Comparison of ENCODE assay signal across 9 mouse cellular contexts in the genomic region with DNA sequence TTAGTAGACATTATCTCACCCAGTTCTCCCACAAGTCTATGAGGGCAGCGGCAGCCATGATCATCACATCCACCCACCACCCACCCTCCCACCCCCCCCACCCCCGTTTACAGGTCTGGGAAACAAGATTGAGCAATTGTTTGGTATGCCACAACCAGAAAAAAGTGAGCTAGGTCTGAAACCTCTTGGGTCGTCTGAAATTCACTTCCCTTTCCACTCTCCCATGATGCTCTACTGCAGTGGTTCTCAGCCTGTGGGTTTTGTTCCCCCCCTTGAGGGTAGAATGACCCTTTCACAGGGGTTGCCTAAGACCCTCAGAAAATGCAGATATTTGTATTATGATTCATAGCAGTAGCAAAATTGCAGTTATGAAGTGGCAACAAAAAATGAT.
DNase-seq lines count a peak whose midpoint lies in the region; ATAC-seq and TF ChIP-seq lines count a peak whose summit lies in the region.
"Had no signal": no experiment of that assay in that cellular context is flagged by ENCODE, and none has a peak within 500 bp of the region (broad histone marks: within the 10 kb centered on the region; RNA-seq: fewer than 3 reads in every experiment).

No protein-coding gene starts in this region.

- DNase-seq in cerebellum, adult 2 months = no peak
- DNase-seq in cerebellum, postnatal 10 days = no peak
- DNase-seq in hindbrain, postnatal 0 days (ENCODE audit: low spot score) = no peak
- DNase-seq in hindbrain, embryonic 10.5 days (ENCODE audit: low spot score) = no peak
- no peak for DNase-seq in lung, postnatal 0 days (ENCODE audit: low spot score)
- no peak for DNase-seq in lung, adult 2 months
- no peak for DNase-seq in frontal cortex, adult 2 months (ENCODE audit: extremely low spot score in 1 of 2, low spot score in 1 of 2)

- peak overlapping the region; percentile 90 for H3K27ac ChIP-seq in cerebellum, adult 2 months (ENCODE audit: insufficient read depth, low read length)
- 0 out of 2 replicates have a peak overlapping the region, but pooled peaks have one; percentile 70 for H3K27ac ChIP-seq in hindbrain, postnatal 0 days
- H3K27ac ChIP-seq in hindbrain, embryonic 10.5 days = no peak overlapping the region
- peak overlapping the region; percentile 69 for H3K27ac ChIP-seq in lung, postnatal 0 days (ENCODE audit: low read length)
- no peak overlapping the region for H3K27ac ChIP-seq in forebrain, embryonic 15.5 days (replicated peaks)

- no peaks in the 10 kb centered on the region for H3K27me3 ChIP-seq in cerebellum, adult 2 months (ENCODE audit: control insufficient read depth, insufficient read depth, low read length)
- no peaks in the 10 kb centered on the region for H3K27me3 ChIP-seq in hindbrain, postnatal 0 days (ENCODE audit: insufficient read depth, low read length)
- no peaks in the 10 kb centered on the region for H3K27me3 ChIP-seq in hindbrain, embryonic 10.5 days (ENCODE audit: insufficient read depth, poor library complexity, severe bottlenecking)
- no peaks in the 10 kb centered on the region for H3K27me3 ChIP-seq in lung, postnatal 0 days (replicated peaks; ENCODE audit: insufficient read depth, low read length)
- H3K27me3 ChIP-seq in forebrain, embryonic 15.5 days = no peaks in the 10 kb centered on the region
- H3K27me3 ChIP-seq: forebrain, embryonic 13.5 days had no signal

- no peaks in the 10 kb centered on the region for H3K36me3 ChIP-seq in hindbrain, postnatal 0 days (ENCODE audit: insufficient read depth, low read length)
- H3K36me3 ChIP-seq in hindbrain, embryonic 10.5 days = no peaks in the 10 kb centered on the region
- H3K36me3 ChIP-seq in lung, postnatal 0 days (ENCODE audit: insufficient read depth, low read length) = no peaks in the 10 kb centered on the region
- no peaks in the 10 kb centered on the region for H3K36me3 ChIP-seq in forebrain, embryonic 15.5 days

- TF ChIP-seq POLR2A in cerebellum, adult 2 months (IDR thresholded peaks at IDR 0.05; ENCODE audit: borderline replicate concordance, insufficient read depth, low read length) = no peak
- TF ChIP-seq POLR2A in lung, adult 2 months (IDR thresholded peaks at IDR 0.05; ENCODE audit: borderline replicate concordance, extremely low read depth, low read depth, low read length) = no peak

- ATAC-seq in hindbrain, postnatal 0 days = no peak
- ATAC-seq in lung, postnatal 0 days = no peak
- no peak for ATAC-seq in forebrain, embryonic 15.5 days (replicated peaks)

- no peak for TF ChIP-seq CTCF in cerebellum, adult 2 months (IDR thresholded peaks at IDR 0.05; ENCODE audit: borderline replicate concordance, insufficient read depth, low read depth, low read length)
- no peak for TF ChIP-seq CTCF in hindbrain, postnatal 0 days (IDR thresholded peaks at IDR 0.05; ENCODE audit: low read depth)
- TF ChIP-seq CTCF in lung, postnatal 0 days (IDR thresholded peaks at IDR 0.05) = no peak
- no peak for TF ChIP-seq CTCF in lung, adult 2 months (IDR thresholded peaks at IDR 0.05; ENCODE audit: insufficient read depth, low read length)

- no peak overlapping the region for H3K9ac ChIP-seq in hindbrain, postnatal 0 days (replicated peaks; ENCODE audit: low read length)
- no peak overlapping the region for H3K9ac ChIP-seq in lung, postnatal 0 days (replicated peaks; ENCODE audit: low read depth)
- H3K9ac ChIP-seq in forebrain, embryonic 15.5 days (replicated peaks) = no peak overlapping the region

- no peak overlapping the region for H3K4me3 ChIP-seq in cerebellum, adult 2 months (replicated peaks; ENCODE audit: insufficient read depth, low read depth, low read length)
- no peak overlapping the region for H3K4me3 ChIP-seq in hindbrain, postnatal 0 days (ENCODE audit: low read length)
- H3K4me3 ChIP-seq in hindbrain, embryonic 10.5 days = no peak overlapping the region
- H3K4me3 ChIP-seq in lung, postnatal 0 days (ENCODE audit: low read depth, low read length) = no peak overlapping the region
- no peak overlapping the region for H3K4me3 ChIP-seq in lung, adult 2 months (replicated peaks; ENCODE audit: extremely low read depth, low read depth, low read length)
- H3K4me3 ChIP-seq in forebrain, embryonic 15.5 days = no peak overlapping the region
- H3K4me3 ChIP-seq: forebrain, embryonic 13.5 days had no signal

- TF ChIP-seq EP300 in lung, postnatal 0 days (IDR thresholded peaks at IDR 0.05) = no peak

- H3K4me2 ChIP-seq in hindbrain, postnatal 0 days (ENCODE audit: low read depth, low read length) = no peak overlapping the region
- H3K4me2 ChIP-seq in lung, postnatal 0 days (replicated peaks; ENCODE audit: low read depth, low read length) = no peak overlapping the region
- H3K4me2 ChIP-seq in forebrain, embryonic 15.5 days (replicated peaks) = no peak overlapping the region

- 75% methylated on average over 3 of the region's 3 CpGs for WGBS in cerebellum, adult 2 months
- 69% methylated on average over 3 of the region's 3 CpGs for WGBS in hindbrain, postnatal 0 days
- 85% methylated on average over 3 of the region's 3 CpGs for WGBS in hindbrain, embryonic 10.5 days
- WGBS in lung, postnatal 0 days = 44% methylated on average over 3 of the region's 3 CpGs
- 21% methylated on average over 3 of the region's 3 CpGs for WGBS in lung, adult 2 months
- WGBS in forebrain, embryonic 15.5 days = 86% methylated on average over 3 of the region's 3 CpGs

- H3K4me1 ChIP-seq in cerebellum, adult 2 months (ENCODE audit: control insufficient read depth, insufficient read depth, low read length) = peaks cover 7% of the 10 kb centered on the region; the same call in 1 of the 2 replicates
- H3K4me1 ChIP-seq in hindbrain, postnatal 0 days (ENCODE audit: insufficient read depth, low read length) = no peaks in the 10 kb centered on the region
- H3K4me1 ChIP-seq in hindbrain, embryonic 10.5 days (replicated peaks) = peaks cover 12% of the 10 kb centered on the region; the same call in 1 of the 2 replicates
- H3K4me1 ChIP-seq in lung, postnatal 0 days (ENCODE audit: insufficient read depth, low read depth, low read length) = peaks cover 7% of the 10 kb centered on the region; the same call in 1 of the 2 replicates
- H3K4me1 ChIP-seq in lung, adult 2 months (ENCODE audit: control insufficient read depth, insufficient read depth, low read length) = peaks cover 6% of the 10 kb centered on the region
- peaks cover 13% of the 10 kb centered on the region for H3K4me1 ChIP-seq in forebrain, embryonic 15.5 days

- H3K9me3 ChIP-seq in hindbrain, postnatal 0 days (ENCODE audit: low read length) = no peaks in the 10 kb centered on the region
- H3K9me3 ChIP-seq in hindbrain, embryonic 10.5 days = no peaks in the 10 kb centered on the region
- H3K9me3 ChIP-seq in lung, postnatal 0 days (ENCODE audit: low read length) = no peaks in the 10 kb centered on the region
- no peaks in the 10 kb centered on the region for H3K9me3 ChIP-seq in forebrain, embryonic 15.5 days
- H3K9me3 ChIP-seq: forebrain, embryonic 13.5 days had no signal

Comparison
In these comparisons a context has a peak if more than half of its experiments do, and no peak if none do; other contexts are left out.
1. H3K27ac ChIP-seq: peak in cerebellum, adult 2 months (single experiment), hindbrain, postnatal 0 days (single experiment) and lung, postnatal 0 days (single experiment); none in hindbrain, embryonic 10.5 days (single experiment) and forebrain, embryonic 15.5 days (single experiment).